Mouse (Mus musculus) liver, embryonic 11.5 days (tissue): ENCODE measurements around the gene Slc29a2. TPM values are rescaled to one million over a fixed set of nuclear protein-coding genes. Genes with fewer than 3 reads are reported as not detected.
A peak's percentile ranks its signal among the peaks of the same experiment; 100 is the strongest.
"Not testable (repeated sequence)": the region's sequence is repeated elsewhere in the genome, so short reads cannot be mapped to it uniquely, and the experiment has no call there.

Experiments
- ATAC-seq: fragments of 200-750 bp; cut with Nextera tagmentation; replicated peaks from 2 replicates; pipeline ENCODE4 v1.8.0; 2017; ENCODE audit warnings: moderate number of reproducible peaks, mild to moderate bottlenecking, moderate TSS enrichment, moderate library complexity; ENCODE audit not compliant: low FRiP score
- DNase-seq: peaks from one replicate; pipeline ENCODE4 v3.0.0-alpha.2; 2017; ENCODE audit warnings: low spot score
- H3K27ac ChIP-seq: fragments of 300-500 bp; sonication (generic); 2 replicates; pipeline ENCODE4 v1.5.1; 2014; ENCODE audit warnings: mild to moderate bottlenecking, low read depth, low read length, control low read depth
- H3K27me3 ChIP-seq: fragments of 300-500 bp; sonication (generic); replicated peaks from 2 replicates; pipeline ENCODE4 v1.6.1; 2014; ENCODE audit warnings: low read length, mixed read lengths; ENCODE audit not compliant: control insufficient read depth, insufficient read depth
- H3K36me3 ChIP-seq: fragments of 300-500 bp; sonication (generic); 2 replicates; pipeline ENCODE4 v1.6.1; 2014; ENCODE audit warnings: mild to moderate bottlenecking, low read length, moderate library complexity, mixed read lengths; ENCODE audit not compliant: control insufficient read depth, insufficient read depth
- H3K4me1 ChIP-seq: fragments of 300-500 bp; sonication (generic); replicated peaks from 2 replicates; pipeline ENCODE4 v1.6.1; 2014; ENCODE audit warnings: low read length, mixed read lengths; ENCODE audit not compliant: control insufficient read depth, insufficient read depth
- H3K4me2 ChIP-seq: fragments of 300-500 bp; sonication (generic); 2 replicates; pipeline ENCODE4 v1.6.1; 2014; ENCODE audit warnings: mild to moderate bottlenecking, control low read depth, moderate library complexity
- H3K4me3 ChIP-seq: fragments of 300-500 bp; sonication (generic); 2 replicates; pipeline ENCODE4 v1.5.1; 2014; ENCODE audit warnings: low read depth, low read length, control low read depth
- H3K9ac ChIP-seq: fragments of 300-500 bp; sonication (generic); 2 replicates; pipeline ENCODE4 v1.6.1; 2014; ENCODE audit warnings: low read depth, low read length, control low read depth
- H3K9me3 ChIP-seq: fragments of 300-500 bp; sonication (generic); 2 replicates; pipeline ENCODE4 v1.6.1; 2016; ENCODE audit warnings: low read length, inconsistent platforms, mixed read lengths; ENCODE audit not compliant: control insufficient read depth
- WGBS: fragments of 180-500 bp; shearing (Covaris S2); extraction: QIAGEN DNeasy Blood & Tissue Kit; methylation state at CpG from one replicate; pipeline ENCODE4 v1.1.7; 2014; 5-methylcytosine and 5-hydroxymethylcytosine counted together
- polyA plus RNA-seq: library from polyadenylated mRNA; unstranded; fragments of >200 nt; fragmentation: Nextera tagmentation; extraction: Ambion mirVana; gene quantifications from 2 replicates; pipeline ENCODE4 v1.2.1, GENCODE M21; 2014

Slc29a2 gene
- polyA plus RNA-seq, 1 experiment from 2014 or later, result 6.2 TPM

DNA sequence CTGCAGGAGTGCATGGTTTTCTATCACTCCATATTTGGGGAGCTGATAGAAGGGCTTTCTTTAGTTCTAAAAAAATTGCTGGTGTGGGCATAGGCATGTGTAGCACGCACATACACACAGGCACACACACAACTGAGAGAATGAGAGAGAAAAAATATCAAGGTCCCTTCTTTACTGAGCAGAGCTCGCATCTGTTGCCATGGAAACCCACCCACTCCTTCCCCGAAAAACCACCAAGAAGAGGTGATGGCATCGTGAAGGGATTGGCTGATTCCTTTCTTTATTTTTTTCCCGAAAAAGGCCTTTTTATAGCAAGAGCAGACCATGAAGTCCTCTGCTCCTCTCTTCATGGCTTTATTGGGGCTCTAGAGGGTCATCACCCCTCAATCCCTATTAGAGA is 29.6 kb upstream of the Slc29a2 start:
- H3K27me3 ChIP-seq, result peaks cover 48% of the 10 kb centered on the region
- no peak overlapping the region for H3K9ac ChIP-seq
- DNase-seq (no peak), ATAC-seq (no peak)
- no peak overlapping the region for H3K27ac ChIP-seq
- H3K9me3 ChIP-seq, result no peaks in the 10 kb centered on the region
- H3K4me1 ChIP-seq, result no peaks in the 10 kb centered on the region
- no peak overlapping the region for H3K4me2 ChIP-seq
- no peak overlapping the region for H3K4me3 ChIP-seq
- WGBS, result 52% methylated on average over 5 of the region's 5 CpGs
- no peaks in the 10 kb centered on the region for H3K36me3 ChIP-seq

DNA sequence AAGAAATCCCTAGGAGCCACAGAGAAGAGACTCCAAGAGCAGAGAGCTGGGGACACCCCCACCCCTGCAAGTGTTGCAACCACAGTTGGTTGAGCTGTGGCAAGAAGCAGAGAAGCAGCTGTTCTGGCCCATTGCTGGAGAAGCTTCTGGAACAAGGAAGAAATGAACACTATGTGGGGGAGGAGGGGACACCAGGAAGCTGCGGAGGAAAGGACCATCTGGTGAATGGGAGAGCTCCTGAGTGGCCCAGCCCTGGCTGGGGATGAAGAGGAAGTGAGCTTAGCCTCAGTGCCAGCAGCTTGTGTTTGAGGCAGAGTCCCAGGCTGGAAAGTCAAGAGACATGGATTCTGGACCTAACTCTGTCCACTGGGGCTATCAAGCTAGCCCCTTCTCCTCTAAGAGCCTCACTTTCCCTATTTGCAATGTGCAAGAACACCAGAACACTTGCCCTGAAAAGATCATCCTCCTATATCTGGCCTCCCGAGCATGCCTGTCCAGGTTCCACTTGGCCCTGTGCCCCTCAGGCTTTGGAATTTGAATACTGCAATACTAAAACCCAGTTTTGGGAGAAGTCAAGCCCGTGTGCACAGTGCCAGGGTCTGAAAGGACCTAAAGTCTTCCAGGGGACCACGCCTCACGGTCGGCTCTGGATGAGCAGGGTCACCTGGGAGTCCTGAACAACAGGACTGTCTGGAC is 24.1 kb upstream of the Slc29a2 start:
- Histone ChIP-seq H3K9me3 (no peaks in the 10 kb centered on the region), H3K4me2 (no peak overlapping the region), H3K4me1 (no peaks in the 10 kb centered on the region; the same call in 1 of the 2 replicates), H3K4me3 (no peak overlapping the region), H3K27me3 (peaks cover 33% of the 10 kb centered on the region), H3K9ac (no peak overlapping the region), H3K36me3 (no peaks in the 10 kb centered on the region), H3K27ac (no peak overlapping the region)
- ATAC-seq (no peak), DNase-seq (no peak)
- WGBS, result 57% methylated on average over 6 of the region's 6 CpGs

DNA sequence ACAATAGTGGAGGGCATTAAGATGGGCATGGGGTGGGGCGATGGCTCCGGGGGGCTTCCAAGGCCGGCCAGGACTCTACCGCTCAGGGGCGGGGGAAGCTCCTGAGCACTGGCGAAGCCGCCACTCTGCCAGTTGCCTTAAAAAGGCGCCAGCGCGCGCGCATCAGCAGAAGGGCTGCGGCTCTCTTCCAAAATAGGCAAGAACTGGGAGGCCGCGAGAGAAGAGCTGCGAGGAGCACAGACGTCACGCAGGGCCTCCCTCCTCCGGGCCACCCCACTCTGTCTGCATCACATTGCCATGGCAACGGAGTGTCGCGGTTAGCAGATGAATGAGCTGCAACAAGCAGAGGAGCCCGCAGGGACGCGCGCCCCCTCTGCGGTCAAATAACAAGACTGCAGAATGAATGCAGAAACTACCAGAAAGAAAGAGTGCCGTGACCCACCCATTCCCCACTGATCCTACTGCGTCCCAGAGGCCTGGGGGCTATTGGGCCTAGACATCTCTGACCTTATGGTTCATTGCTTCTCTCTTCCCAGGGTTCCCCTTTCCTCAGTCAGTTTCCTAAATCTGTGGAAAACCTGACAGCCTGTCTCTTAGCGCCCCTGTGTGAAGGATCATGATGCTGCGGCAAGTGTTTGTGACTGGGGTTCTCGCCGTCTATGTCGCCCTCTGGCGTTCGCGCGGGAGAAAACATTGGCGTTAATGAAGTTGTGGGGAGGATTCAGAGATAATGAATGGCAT is 21.8 kb upstream of the Slc29a2 start:
- H3K27ac ChIP-seq, result no peak overlapping the region
- ATAC-seq (no peak), DNase-seq (peak; percentile 72)
- H3K27me3 ChIP-seq, result peaks cover 31% of the 10 kb centered on the region
- 3% methylated on average over 39 of the region's 39 CpGs for WGBS
- H3K4me2 ChIP-seq, result peak overlapping the region; percentile 43
- H3K4me1 ChIP-seq, result no peaks in the 10 kb centered on the region; the same call in 1 of the 2 replicates
- H3K9ac ChIP-seq, result no peak overlapping the region
- H3K4me3 ChIP-seq, result 0 out of 2 replicates have a peak overlapping the region, but pooled peaks have one; percentile 7
- H3K36me3 ChIP-seq, result no peaks in the 10 kb centered on the region
- no peaks in the 10 kb centered on the region for H3K9me3 ChIP-seq

DNA sequence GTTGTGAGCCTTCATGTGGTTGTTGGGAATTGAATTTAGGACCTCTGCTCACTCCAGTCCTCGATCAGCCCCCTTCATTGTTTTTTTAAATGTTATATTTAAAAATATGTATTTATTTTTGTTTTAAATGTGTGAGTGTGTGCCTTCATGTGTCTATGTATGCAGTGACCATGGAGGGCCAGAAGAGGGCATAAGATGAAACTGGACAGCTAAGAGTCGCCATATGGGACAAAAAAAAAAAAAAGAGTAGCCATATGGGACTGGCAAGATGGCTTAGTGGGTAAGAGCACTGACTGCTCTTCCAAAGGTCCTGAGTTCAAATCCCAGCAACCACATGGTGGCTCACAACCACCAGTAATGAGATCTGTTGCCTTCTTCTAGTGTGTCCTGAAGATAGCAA is 20.0 kb upstream of the Slc29a2 start:
- DNase-seq, H3K27ac ChIP-seq, H3K36me3 ChIP-seq, H3K4me3 ChIP-seq, ATAC-seq, H3K9me3 ChIP-seq, H3K4me2 ChIP-seq, H3K9ac ChIP-seq, H3K4me1 ChIP-seq: not testable (repeated sequence)
- WGBS, result 37% methylated on average over 2 of the region's 2 CpGs
- peaks cover 23% of the 10 kb centered on the region for H3K27me3 ChIP-seq

DNA sequence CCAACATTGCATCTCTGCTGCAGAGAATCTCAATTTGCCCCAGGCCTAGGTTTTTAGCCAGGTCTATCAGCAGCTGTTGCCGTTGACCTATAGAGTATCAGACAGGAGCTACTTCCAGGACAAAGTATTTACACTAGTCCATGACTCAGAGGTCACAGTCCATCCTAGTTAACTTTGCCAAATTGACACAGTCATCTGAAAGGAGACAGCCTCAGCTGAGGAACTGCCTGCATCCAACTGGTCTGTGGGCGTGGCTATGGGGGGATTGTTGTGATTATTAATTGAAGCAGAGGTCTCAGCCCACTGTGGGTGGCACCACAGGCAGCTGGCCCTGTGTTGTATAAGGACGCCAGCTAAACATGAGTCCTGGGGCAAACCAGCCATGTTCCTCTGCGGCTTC is 18.7 kb upstream of the Slc29a2 start:
- Histone ChIP-seq H3K4me3 (no peak overlapping the region), H3K9me3 (no peaks in the 10 kb centered on the region), H3K36me3 (no peaks in the 10 kb centered on the region), H3K4me1 (no peaks in the 10 kb centered on the region; the same call in 1 of the 2 replicates), H3K27ac (no peak overlapping the region), H3K27me3 (peaks cover 19% of the 10 kb centered on the region), H3K9ac (no peak overlapping the region), H3K4me2 (no peak overlapping the region)
- DNase-seq (no peak), ATAC-seq (no peak)
- 65% methylated on average over 4 of the region's 4 CpGs for WGBS

DNA sequence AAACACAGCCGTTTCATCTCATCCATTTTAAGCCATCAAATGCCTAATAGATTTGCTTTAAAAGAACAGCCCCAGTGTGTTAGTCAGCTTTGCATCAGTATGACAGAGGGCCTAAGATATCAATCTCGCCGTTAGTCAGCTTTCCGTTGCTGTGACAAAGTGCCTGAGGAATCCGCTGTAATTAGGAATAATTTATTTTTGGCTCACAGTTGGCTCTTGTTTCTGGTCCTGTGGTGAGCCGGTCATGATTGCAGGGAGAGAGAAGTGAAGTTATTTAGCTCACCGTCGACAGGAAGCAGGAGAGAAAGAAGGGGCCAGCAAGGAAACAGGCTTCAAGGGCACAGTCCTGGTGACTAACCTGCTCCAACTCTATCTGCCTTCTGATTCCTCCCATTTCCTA is 10.5 kb upstream of the Slc29a2 start:
- H3K27me3 ChIP-seq, result no peaks in the 10 kb centered on the region
- no peak for DNase-seq
- H3K4me3 ChIP-seq, result no peak overlapping the region
- H3K9me3 ChIP-seq, result no peaks in the 10 kb centered on the region
- WGBS, result 51% methylated on average over 8 of the region's 8 CpGs
- ATAC-seq, result no peak
- H3K4me1 ChIP-seq, result no peaks in the 10 kb centered on the region
- no peak overlapping the region for H3K4me2 ChIP-seq
- H3K27ac ChIP-seq, result no peak overlapping the region
- no peaks in the 10 kb centered on the region for H3K36me3 ChIP-seq
- H3K9ac ChIP-seq, result no peak overlapping the region

DNA sequence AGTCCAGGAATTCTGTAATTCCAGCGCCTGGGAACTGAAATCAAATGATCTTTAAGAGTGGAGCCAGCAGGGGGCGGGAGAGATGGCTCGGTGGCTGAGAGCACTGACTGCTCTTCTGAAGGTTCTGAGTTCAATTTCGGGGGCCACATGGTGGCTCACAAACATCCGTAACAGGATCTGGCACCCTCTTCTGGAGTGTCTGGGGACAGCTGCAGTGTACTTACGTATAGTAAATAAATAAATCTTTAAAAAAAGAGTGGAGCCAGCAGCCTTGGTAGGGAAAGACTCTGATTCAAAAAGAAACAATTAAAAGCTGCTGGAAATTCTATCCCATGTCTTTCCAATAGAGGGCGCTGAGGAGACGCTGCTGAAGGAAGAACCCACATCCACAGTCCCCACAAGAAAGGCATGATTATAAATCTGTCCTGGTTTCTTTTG is 8.7 kb upstream of the Slc29a2 start:
- Histone ChIP-seq H3K9ac (no peak overlapping the region), H3K9me3 (no peaks in the 10 kb centered on the region), H3K4me3 (no peak overlapping the region), H3K27me3 (no peaks in the 10 kb centered on the region), H3K27ac (no peak overlapping the region), H3K4me1 (no peaks in the 10 kb centered on the region), H3K4me2 (no peak overlapping the region), H3K36me3 (no peaks in the 10 kb centered on the region)
- no peak for DNase-seq
- ATAC-seq, result no peak
- 16% methylated on average over 8 of the region's 8 CpGs for WGBS

DNA sequence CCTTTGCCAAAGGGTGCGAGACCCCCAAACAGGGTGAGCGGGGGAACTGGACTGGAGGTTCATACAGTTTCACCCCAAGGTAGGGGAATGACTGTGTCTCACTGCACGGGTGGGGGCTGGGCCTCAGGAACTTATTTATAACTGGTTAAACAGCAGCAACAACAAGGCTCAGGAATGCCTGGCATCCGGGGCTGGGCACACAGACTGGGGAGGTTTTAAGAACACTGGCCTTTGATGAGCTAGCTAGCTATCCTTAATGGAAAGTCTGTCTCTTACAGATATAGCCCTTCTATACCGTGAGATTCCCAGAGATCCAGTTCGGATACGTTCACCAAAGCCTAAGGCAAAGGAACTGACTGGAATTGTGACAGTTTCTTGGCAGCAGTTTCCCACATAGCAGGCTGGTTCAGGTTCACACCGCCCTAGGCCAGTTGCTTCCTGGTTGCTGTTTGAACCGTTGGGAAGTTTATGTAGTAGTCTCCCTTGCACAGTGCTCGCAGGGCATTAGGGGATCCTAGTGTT is 7.4 kb upstream of the Slc29a2 start:
- H3K36me3 ChIP-seq, result no peaks in the 10 kb centered on the region
- H3K4me3 ChIP-seq, result no peak overlapping the region
- WGBS, result 40% methylated on average over 10 of the region's 10 CpGs
- H3K27ac ChIP-seq, result no peak overlapping the region
- ATAC-seq (no peak), DNase-seq (no peak)
- peak overlapping the region; percentile 28; the same call in 1 of the 2 replicates for H3K4me2 ChIP-seq
- H3K9me3 ChIP-seq, result no peaks in the 10 kb centered on the region
- H3K4me1 ChIP-seq, result no peaks in the 10 kb centered on the region
- H3K9ac ChIP-seq, result no peak overlapping the region
- no peaks in the 10 kb centered on the region for H3K27me3 ChIP-seq
